Mouse (Mus musculus) midbrain, embryonic 11.5 days (tissue): Measurements from ENCODE around the gene Taar2. TPM values are rescaled to one million over a fixed set of nuclear protein-coding genes. Genes with fewer than 3 reads are reported as not detected.
A peak's percentile ranks its signal among the peaks of the same experiment; 100 is the strongest.

ENCODE experiments used
- ATAC-seq: fragments of 200-750 bp; cut with Nextera tagmentation; 2 replicates; pipeline ENCODE4 v1.8.0; 2017; ENCODE audit warnings: moderate TSS enrichment, moderate library complexity; ENCODE audit not compliant: low FRiP score
- DNase-seq: peaks from one replicate; pipeline ENCODE4 v3.0.0; 2015; ENCODE audit warnings: low spot score; ENCODE audit errors: missing footprints
- H3K27ac ChIP-seq: fragments of 300-500 bp; sonication (generic); 2 replicates; pipeline ENCODE4 v1.5.1; 2014; ENCODE audit warnings: low read depth, low read length
- H3K27me3 ChIP-seq: fragments of 300-500 bp; sonication (generic); 2 replicates; pipeline ENCODE4 v1.6.1; 2014; ENCODE audit warnings: mild to moderate bottlenecking, low read length, moderate library complexity, mixed read lengths; ENCODE audit not compliant: control insufficient read depth, insufficient read depth
- H3K36me3 ChIP-seq: fragments of 300-500 bp; sonication (generic); 2 replicates; pipeline ENCODE4 v1.6.1; 2014; ENCODE audit warnings: mild to moderate bottlenecking, low read length, moderate library complexity, mixed read lengths; ENCODE audit not compliant: control insufficient read depth, insufficient read depth
- H3K4me1 ChIP-seq: fragments of 300-500 bp; sonication (generic); 2 replicates; pipeline ENCODE4 v1.6.1; 2014; ENCODE audit warnings: low read length; ENCODE audit not compliant: control insufficient read depth, insufficient read depth
- H3K4me2 ChIP-seq: fragments of 300-500 bp; sonication (generic); 2 replicates; pipeline ENCODE4 v1.6.1; 2014; ENCODE audit warnings: mild to moderate bottlenecking, moderate library complexity
- H3K4me3 ChIP-seq: fragments of 300-500 bp; sonication (generic); 2 replicates; pipeline ENCODE4 v1.5.1; 2014; ENCODE audit warnings: low read depth, low read length
- H3K9ac ChIP-seq: fragments of 300-500 bp; sonication (generic); 2 replicates; pipeline ENCODE4 v1.6.1; 2014; ENCODE audit warnings: low read length
- H3K9me3 ChIP-seq: fragments of 300-500 bp; sonication (generic); 2 replicates; pipeline ENCODE4 v1.6.1; 2016; ENCODE audit warnings: low read length; ENCODE audit not compliant: control insufficient read depth
- WGBS: fragments of 180-500 bp; shearing (Covaris S2); extraction: QIAGEN DNeasy Blood & Tissue Kit; methylation state at CpG from one replicate; pipeline ENCODE4 v1.1.7; 2014; 5-methylcytosine and 5-hydroxymethylcytosine counted together
- polyA plus RNA-seq: library from polyadenylated mRNA; unstranded; fragments of >200 nt; fragmentation: Nextera tagmentation; extraction: Ambion mirVana; gene quantifications from 2 replicates; pipeline ENCODE4 v1.2.1, GENCODE M21; 2014

Taar2 gene
- polyA plus RNA-seq, 1 experiment from 2014 or later = not detected

GRCm38 (mm10) chr10:23937613-23938012, 759 bp upstream of the Taar2 start:
- WGBS = 58% methylated on average over 4 of the region's 4 CpGs
- no peaks in the 10 kb centered on the region for H3K4me1 ChIP-seq
- H3K27ac ChIP-seq = no peak overlapping the region
- DNase-seq (no peak), ATAC-seq (no peak)
- H3K9ac ChIP-seq = no peak overlapping the region
- no peaks in the 10 kb centered on the region for H3K36me3 ChIP-seq
- H3K4me2 ChIP-seq = no peak overlapping the region
- no peak overlapping the region for H3K4me3 ChIP-seq
- no peaks in the 10 kb centered on the region for H3K9me3 ChIP-seq
- no peaks in the 10 kb centered on the region for H3K27me3 ChIP-seq

DNA sequence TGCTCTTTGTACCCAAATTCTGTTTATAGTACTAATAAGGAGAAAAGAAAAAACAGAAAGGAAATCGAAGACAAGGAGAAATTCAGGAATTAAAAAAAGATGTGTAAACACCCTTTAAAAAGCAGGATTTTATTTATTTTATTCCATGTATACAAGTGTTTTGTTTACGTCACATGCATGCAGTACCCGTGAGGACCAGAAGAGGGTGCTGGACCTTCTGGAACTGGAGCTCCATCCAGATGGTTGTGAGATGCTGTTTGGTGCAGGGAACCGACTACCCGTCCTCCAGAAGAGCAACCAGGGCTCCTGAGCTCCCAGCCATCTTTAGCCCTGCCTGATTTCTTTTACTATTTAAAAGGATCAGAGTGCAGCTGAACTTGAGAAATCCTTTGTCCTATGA, 4.1 kb downstream of the Taar2 start:
- H3K36me3 ChIP-seq = no peaks in the 10 kb centered on the region
- 79% methylated on average over 5 of the region's 5 CpGs for WGBS
- H3K4me1 ChIP-seq = no peaks in the 10 kb centered on the region
- no peaks in the 10 kb centered on the region for H3K27me3 ChIP-seq
- ATAC-seq (no peak), DNase-seq (no peak)
- no peaks in the 10 kb centered on the region for H3K9me3 ChIP-seq
- no peak overlapping the region for H3K9ac ChIP-seq
- no peak overlapping the region for H3K4me2 ChIP-seq
- no peak overlapping the region for H3K27ac ChIP-seq
- no peak overlapping the region for H3K4me3 ChIP-seq

GRCm38 (mm10) chr10:23948026-23948425, 9.7 kb downstream of the Taar2 start:
- no peak overlapping the region for H3K4me3 ChIP-seq
- H3K27me3 ChIP-seq = no peaks in the 10 kb centered on the region
- H3K36me3 ChIP-seq = no peaks in the 10 kb centered on the region
- 78% methylated on average over 7 of the region's 7 CpGs for WGBS
- no peak for ATAC-seq
- H3K27ac ChIP-seq = no peak overlapping the region
- DNase-seq = peak; percentile 21
- no peak overlapping the region for H3K9ac ChIP-seq
- H3K9me3 ChIP-seq = no peaks in the 10 kb centered on the region
- H3K4me2 ChIP-seq = no peak overlapping the region
- H3K4me1 ChIP-seq = no peaks in the 10 kb centered on the region

GRCm38 (mm10) chr10:23949508-23950005, 11.2 kb downstream of the Taar2 start, which contains the start of gene Taar3:
TSS of gene Taar3 (plus strand) at chr10:23949558.
- WGBS = 91% methylated on average over 16 of the region's 16 CpGs
- Histone ChIP-seq H3K9me3 (no peaks in the 10 kb centered on the region), H3K9ac (no peak within 1 kb of the TSS), H3K36me3 (no peaks in the 10 kb centered on the region), H3K27ac (no peak within 1 kb of the TSS), H3K4me3 (no peak within 1 kb of the TSS), H3K4me2 (no peak within 1 kb of the TSS), H3K4me1 (no peaks in the 10 kb centered on the region), H3K27me3 (no peaks in the 10 kb centered on the region)
- DNase-seq (no peak), ATAC-seq (no peak)

- H3K9me3 ChIP-seq = no peaks in the 10 kb centered on the region
- WGBS = 84% methylated on average over 6 of the region's 6 CpGs
- no peak overlapping the region for H3K27ac ChIP-seq
- peak; percentile 60 for DNase-seq
- H3K4me1 ChIP-seq = no peaks in the 10 kb centered on the region
- H3K4me2 ChIP-seq = no peak overlapping the region
- H3K27me3 ChIP-seq = no peaks in the 10 kb centered on the region
- no peak overlapping the region for H3K9ac ChIP-seq
- no peaks in the 10 kb centered on the region for H3K36me3 ChIP-seq
- ATAC-seq = no peak
- no peak overlapping the region for H3K4me3 ChIP-seq
Observed at GRCm38 (mm10) chr10:23951714-23952113, 13.3 kb downstream of the Taar2 start.

DNA sequence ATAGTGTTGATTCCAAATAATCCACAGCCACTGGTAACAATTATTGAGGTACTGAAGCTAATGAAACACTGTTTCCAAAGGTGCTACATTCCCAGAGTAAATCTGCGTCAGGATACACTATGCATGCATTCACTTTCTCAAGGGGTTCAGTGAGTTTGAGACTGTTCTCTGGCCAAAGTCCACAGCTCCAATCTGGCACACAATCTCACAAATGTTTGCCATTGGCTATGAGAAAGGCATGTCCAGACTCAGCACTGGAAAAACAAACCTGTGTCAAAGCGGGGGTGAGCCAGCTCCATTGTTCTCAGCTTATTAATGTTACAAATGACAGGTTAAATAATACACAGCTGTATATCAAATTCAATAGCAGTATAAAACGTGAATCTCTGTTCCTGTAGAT, 20.7 kb downstream of the Taar2 start:
- H3K9me3 ChIP-seq = no peaks in the 10 kb centered on the region
- H3K4me2 ChIP-seq = no peak overlapping the region
- no peak overlapping the region for H3K4me3 ChIP-seq
- no peak overlapping the region for H3K9ac ChIP-seq
- ATAC-seq = no peak
- no peak overlapping the region for H3K27ac ChIP-seq
- no peaks in the 10 kb centered on the region for H3K27me3 ChIP-seq
- DNase-seq = no peak
- no peaks in the 10 kb centered on the region for H3K4me1 ChIP-seq
- H3K36me3 ChIP-seq = no peaks in the 10 kb centered on the region
- WGBS = 78% methylated on average over 3 of the region's 3 CpGs

- H3K4me3 ChIP-seq = no peak within 1 kb of the TSS
- H3K36me3 ChIP-seq = no peaks in the 10 kb centered on the region
- H3K4me1 ChIP-seq = no peaks in the 10 kb centered on the region
- DNase-seq (no peak), ATAC-seq (no peak)
- no peaks in the 10 kb centered on the region for H3K27me3 ChIP-seq
- no peak within 1 kb of the TSS for H3K9ac ChIP-seq
- H3K27ac ChIP-seq = no peak within 1 kb of the TSS
- H3K4me2 ChIP-seq = no peak within 1 kb of the TSS
- no peaks in the 10 kb centered on the region for H3K9me3 ChIP-seq
- WGBS = 94% methylated on average over 13 of the region's 13 CpGs
Observed at GRCm38 (mm10) chr10:23960444-23960915, 22.1 kb downstream of the Taar2 start, which contains the start of gene Taar4. TSS of gene Taar4 (plus strand) at chr10:23960494.

DNA sequence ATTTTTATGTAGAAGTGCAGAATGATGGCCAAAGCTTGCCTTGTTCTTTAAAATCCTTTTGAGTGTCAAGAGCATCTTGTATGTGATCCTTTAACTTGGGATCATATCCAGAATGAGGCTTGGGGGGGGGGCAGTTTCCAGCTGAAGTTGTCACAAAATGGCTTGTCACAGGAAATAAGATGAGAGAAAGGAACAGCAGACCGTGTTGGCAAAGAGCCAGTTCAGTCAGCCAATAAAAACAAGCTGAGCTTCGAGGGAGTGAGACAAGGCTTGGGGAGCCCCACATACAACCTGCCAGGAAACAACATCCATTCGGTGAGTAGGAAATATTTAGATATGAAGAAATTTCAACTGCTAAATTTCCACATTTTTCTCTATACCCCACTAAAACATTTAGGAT, 25.1 kb downstream of the Taar2 start:
- H3K36me3 ChIP-seq = no peaks in the 10 kb centered on the region
- H3K27ac ChIP-seq = no peak overlapping the region
- 76% methylated on average over 3 of the region's 3 CpGs for WGBS
- no peak overlapping the region for H3K9ac ChIP-seq
- H3K4me2 ChIP-seq = no peak overlapping the region
- H3K4me3 ChIP-seq = no peak overlapping the region
- no peak for ATAC-seq
- DNase-seq = no peak
- H3K27me3 ChIP-seq = no peaks in the 10 kb centered on the region
- H3K9me3 ChIP-seq = no peaks in the 10 kb centered on the region
- H3K4me1 ChIP-seq = no peaks in the 10 kb centered on the region

DNA sequence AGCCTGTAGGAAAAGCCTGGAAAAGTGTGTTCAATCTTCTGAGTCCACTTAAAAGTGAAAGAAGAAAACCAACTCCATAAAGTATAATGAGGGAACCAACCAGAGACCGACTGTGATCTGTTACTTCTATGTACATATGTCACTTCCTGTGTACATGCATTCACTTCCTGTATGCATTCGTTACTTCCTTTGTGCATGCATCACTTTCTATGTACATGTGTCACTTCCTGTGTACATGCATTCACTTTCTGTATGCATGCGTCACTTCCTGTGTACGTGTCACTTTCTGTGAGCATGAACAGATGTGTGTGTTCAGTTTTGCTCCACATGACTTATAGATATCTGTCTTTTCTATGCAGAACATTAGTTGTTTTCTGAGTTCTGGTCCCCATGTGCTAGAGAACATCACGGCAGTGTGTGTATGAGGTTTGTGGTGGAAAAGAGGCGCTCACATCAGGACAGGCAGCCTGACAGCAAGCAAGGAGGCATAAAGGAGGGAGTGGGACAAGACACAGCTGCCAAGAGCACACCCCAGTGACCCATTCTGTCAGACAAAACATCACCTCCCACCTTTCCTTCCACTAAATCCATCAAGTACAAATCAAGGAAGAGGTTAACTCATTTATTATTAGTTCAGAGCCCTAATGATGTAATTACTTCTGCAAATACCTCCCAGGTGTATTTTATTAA, 26.7 kb downstream of the Taar2 start:
- no peak overlapping the region for H3K4me3 ChIP-seq
- DNase-seq (no peak), ATAC-seq (no peak)
- no peak overlapping the region for H3K4me2 ChIP-seq
- no peaks in the 10 kb centered on the region for H3K9me3 ChIP-seq
- no peaks in the 10 kb centered on the region for H3K27me3 ChIP-seq
- 87% methylated on average over 6 of the region's 6 CpGs for whole genome bisulfite sequencing
- H3K27ac ChIP-seq = no peak overlapping the region
- no peak overlapping the region for H3K9ac ChIP-seq
- H3K4me1 ChIP-seq = no peaks in the 10 kb centered on the region
- H3K36me3 ChIP-seq = no peaks in the 10 kb centered on the region
